15 mouse cellular contexts compared by ENCODE assay signal in the genomic region with DNA sequence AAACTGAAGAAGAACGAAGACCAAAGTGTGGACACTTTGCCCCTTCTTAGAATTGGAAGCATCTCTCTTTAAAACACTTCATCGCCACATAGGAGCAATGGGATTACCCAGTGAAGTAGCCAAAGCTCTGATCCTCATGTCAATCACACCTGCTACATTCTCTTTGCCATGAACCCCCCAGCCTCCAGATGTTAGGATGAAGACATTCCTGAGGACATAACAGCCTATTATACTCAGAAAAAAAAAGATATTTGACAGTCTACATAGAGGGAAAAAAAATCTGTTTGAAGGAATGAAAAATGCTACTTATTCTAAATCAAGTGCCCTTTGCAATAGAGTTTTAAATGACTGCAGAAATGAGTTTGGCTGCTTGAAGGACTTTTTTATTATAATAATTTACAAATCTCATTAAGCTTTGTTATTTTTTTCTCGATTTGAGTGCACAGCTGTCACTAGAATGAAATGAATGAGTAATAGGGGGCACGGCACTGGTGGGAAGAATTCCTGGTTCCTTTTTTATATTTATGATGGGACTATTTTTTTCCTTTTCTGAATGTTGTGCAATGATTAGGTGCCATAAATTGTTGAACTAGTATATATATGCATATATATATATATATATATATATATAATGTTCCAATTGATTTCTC.
"Had no signal": no experiment of that assay in that cellular context is flagged by ENCODE, and none has a peak within 500 bp of the region (broad histone marks: within the 10 kb centered on the region; RNA-seq: fewer than 3 reads in every experiment).

No protein-coding gene starts in this region.

- H3K27ac ChIP-seq: macrophage; midbrain, embryonic 13.5 days; midbrain, embryonic 15.5 days; neural tube, embryonic 12.5 days; stomach, embryonic 15.5 days; stomach, postnatal 0 days had no signal

- H3K9me3 ChIP-seq: megakaryocyte, embryonic 14.5 days; midbrain, embryonic 13.5 days; midbrain, embryonic 15.5 days; neural tube, embryonic 12.5 days; stomach, embryonic 15.5 days had no signal

- H3K4me3 ChIP-seq: megakaryocyte, embryonic 14.5 days; midbrain, embryonic 13.5 days; midbrain, embryonic 15.5 days; neural tube, embryonic 12.5 days; stomach, embryonic 15.5 days had no signal

- H3K27me3 ChIP-seq: megakaryocyte, embryonic 14.5 days; midbrain, embryonic 13.5 days; midbrain, embryonic 15.5 days; neural tube, embryonic 12.5 days; stomach, embryonic 15.5 days had no signal

- H3K4me1 ChIP-seq: megakaryocyte, embryonic 14.5 days; midbrain, embryonic 13.5 days; midbrain, embryonic 15.5 days; neural tube, embryonic 12.5 days; stomach, embryonic 15.5 days had no signal

- ATAC-seq: midbrain, embryonic 13.5 days; midbrain, embryonic 15.5 days had no signal

- H3K36me3 ChIP-seq: midbrain, embryonic 13.5 days; midbrain, embryonic 15.5 days; neural tube, embryonic 12.5 days; stomach, embryonic 15.5 days had no signal

- H3K9ac ChIP-seq: midbrain, embryonic 13.5 days; midbrain, embryonic 15.5 days; neural tube, embryonic 12.5 days; stomach, embryonic 15.5 days had no signal

- H3K4me2 ChIP-seq: midbrain, embryonic 11.5 days; midbrain, embryonic 13.5 days; midbrain, embryonic 15.5 days; neural tube, embryonic 12.5 days; stomach, embryonic 15.5 days had no signal

- DNase-seq: lung, adult 2 months; lung, postnatal 14 days; lung, postnatal 36 days; right cerebral cortex, postnatal 14 days; thymus, adult 2 months; thymus, postnatal 25 days; thymus, postnatal 4 days had no signal
